Mouse (Mus musculus) hindbrain, embryonic 14.5 days (tissue): ENCODE data around the gene Taf9b. TPM values are rescaled to one million over a fixed set of nuclear protein-coding genes. Genes with fewer than 3 reads are reported as not detected.

Experiments
- ATAC-seq: fragments of 200-750 bp; cut with Nextera tagmentation; 2 replicates; pipeline ENCODE4 v1.8.0; 2017; ENCODE audit warnings: moderate number of reproducible peaks, mild to moderate bottlenecking, moderate TSS enrichment, moderate library complexity; ENCODE audit not compliant: low FRiP score
- DNase-seq: peaks from one replicate; pipeline ENCODE4 v3.0.0-alpha.2; 2015; ENCODE audit warnings: low spot score
- H3K27ac ChIP-seq: fragments of 300-500 bp; sonication (generic); 2 replicates; pipeline ENCODE4 v1.5.1; 2014; ENCODE audit warnings: mild to moderate bottlenecking, moderate library complexity
- H3K27me3 ChIP-seq: fragments of 300-500 bp; sonication (generic); 2 replicates; pipeline ENCODE4 v1.6.1; 2014; ENCODE audit warnings: mild to moderate bottlenecking, low read length, mixed read lengths; ENCODE audit not compliant: control insufficient read depth, insufficient read depth
- H3K36me3 ChIP-seq: fragments of 300-500 bp; sonication (generic); replicated peaks from 2 replicates; pipeline ENCODE4 v1.6.1; 2014; ENCODE audit not compliant: control insufficient read depth, insufficient read depth
- H3K4me1 ChIP-seq: fragments of 300-500 bp; sonication (generic); replicated peaks from 2 replicates; pipeline ENCODE4 v1.6.1; 2014; ENCODE audit warnings: antibody characterized with exemption, low read length, mixed read lengths; ENCODE audit not compliant: control insufficient read depth, insufficient read depth
- H3K4me2 ChIP-seq: fragments of 300-500 bp; sonication (generic); replicated peaks from 2 replicates; pipeline ENCODE4 v1.6.1; 2014; ENCODE audit warnings: mild to moderate bottlenecking, moderate library complexity
- H3K4me3 ChIP-seq: fragments of 300-500 bp; sonication (generic); replicated peaks from 2 replicates; pipeline ENCODE4 v1.5.1; 2014; ENCODE audit warnings: mild to moderate bottlenecking, low read length
- H3K9ac ChIP-seq: fragments of 300-500 bp; sonication (generic); 2 replicates; pipeline ENCODE4 v1.6.1; 2014
- H3K9me3 ChIP-seq: fragments of 300-500 bp; sonication (generic); 2 replicates; pipeline ENCODE4 v1.6.1; 2016; ENCODE audit warnings: low read length; ENCODE audit not compliant: control insufficient read depth
- WGBS: fragments of 180-500 bp; shearing (Covaris S2); extraction: QIAGEN DNeasy Blood & Tissue Kit; methylation state at CpG from one replicate; pipeline ENCODE4 v1.1.7; 2014; 5-methylcytosine and 5-hydroxymethylcytosine counted together
- polyA plus RNA-seq: library from polyadenylated mRNA; unstranded; fragments of >200 nt; fragmentation: Nextera tagmentation; extraction: Ambion mirVana; gene quantifications from 2 replicates; pipeline ENCODE4 v1.2.1, GENCODE M21; 2014

Taf9b gene
- polyA plus RNA-seq, 1 experiment from 2014 or later = 21.3 TPM

- peak overlapping the region; percentile 54 for H3K4me3 ChIP-seq
- no peaks in the 10 kb centered on the region for H3K9me3 ChIP-seq
- peak overlapping the region; percentile 72 for H3K9ac ChIP-seq
- no peak for DNase-seq
- H3K4me2 ChIP-seq = peak overlapping the region; percentile 70
- no peak for ATAC-seq
- H3K27me3 ChIP-seq = no peaks in the 10 kb centered on the region
- H3K27ac ChIP-seq = peak overlapping the region; percentile 67; the same call in 1 of the 2 replicates
- 18% methylated on average over 12 of the region's 12 CpGs for WGBS
- H3K36me3 ChIP-seq = no peaks in the 10 kb centered on the region
- H3K4me1 ChIP-seq = peaks cover 19% of the 10 kb centered on the region
These were observed 33.2 kb downstream of the Taf9b start for GRCm38 (mm10) chrX:106187737-106188136.

GRCm38 (mm10) chrX:106186713-106187649 lies 34.0 kb downstream of the Taf9b start, which contains the start of gene Pgk1:
TSS of gene Pgk1 (plus strand) at chrX:106187100.
- Histone ChIP-seq H3K27me3 (no peaks in the 10 kb centered on the region), H3K9me3 (no peaks in the 10 kb centered on the region), H3K4me2 (peak within 1 kb of the TSS; percentile 70), H3K36me3 (no peaks in the 10 kb centered on the region), H3K4me1 (peaks cover 19% of the 10 kb centered on the region), H3K9ac (peak within 1 kb of the TSS; percentile 72), H3K4me3 (peak within 1 kb of the TSS; percentile 54), H3K27ac (peak within 1 kb of the TSS; percentile 89)
- WGBS = 14% methylated on average over 49 of the region's 55 CpGs
- DNase-seq (peak; percentile 89), ATAC-seq (peak; percentile 98)

- peak overlapping the region; percentile 48; the same call in 1 of the 2 replicates for H3K4me2 ChIP-seq
- WGBS = 21% methylated on average over 5 of the region's 5 CpGs
These were observed 35.3 kb downstream of the Taf9b start for GRCm38 (mm10) chrX:106185706-106186105.

GRCm38 (mm10) chrX:106184279-106184678 lies 36.7 kb downstream of the Taf9b start:
- ATAC-seq = no peak
- H3K27ac ChIP-seq = no peak overlapping the region
- H3K9ac ChIP-seq = no peak overlapping the region
- no peak overlapping the region for H3K4me2 ChIP-seq
- H3K4me1 ChIP-seq = peaks cover 11% of the 10 kb centered on the region; the same call in 1 of the 2 replicates
- H3K9me3 ChIP-seq = no peaks in the 10 kb centered on the region
- DNase-seq = no peak
- H3K4me3 ChIP-seq = no peak overlapping the region
- H3K36me3 ChIP-seq = no peaks in the 10 kb centered on the region
- 28% methylated on average over 4 of the region's 4 CpGs for WGBS
- H3K27me3 ChIP-seq = no peaks in the 10 kb centered on the region

More at GRCm38 (mm10) chrX:106185706-106186105, 35.3 kb downstream of the Taf9b start:
- peak; percentile 8; the same call in 1 of the 2 replicates for ATAC-seq
- Histone ChIP-seq H3K4me1 (peaks cover 19% of the 10 kb centered on the region), H3K4me3 (no peak overlapping the region), H3K9me3 (no peaks in the 10 kb centered on the region), H3K27ac (peak overlapping the region; percentile 89), H3K9ac (0 out of 2 replicates have a peak overlapping the region, but pooled peaks have one; percentile 55), H3K27me3 (no peaks in the 10 kb centered on the region), H3K36me3 (no peaks in the 10 kb centered on the region)
- DNase-seq = peak; percentile 52

- Histone ChIP-seq H3K4me1 (no peaks in the 10 kb centered on the region), H3K27ac (no peak overlapping the region), H3K27me3 (no peaks in the 10 kb centered on the region), H3K9ac (no peak overlapping the region), H3K36me3 (no peaks in the 10 kb centered on the region), H3K4me3 (no peak overlapping the region), H3K9me3 (no peaks in the 10 kb centered on the region), H3K4me2 (no peak overlapping the region)
- no peak for DNase-seq
- ATAC-seq = no peak
- 60% methylated on average over 9 of the region's 9 CpGs for WGBS
These were observed 44.6 kb downstream of the Taf9b start for GRCm38 (mm10) chrX:106176331-106176730.

- peak; percentile 24; the same call in 1 of the 2 replicates for ATAC-seq
These were observed 49.2 kb downstream of the Taf9b start for GRCm38 (mm10) chrX:106171853-106172154.

GRCm38 (mm10) chrX:106171106-106171852 lies 49.7 kb downstream of the Taf9b start:
- ATAC-seq (peak; percentile 92), DNase-seq (peak; percentile 86)
- peak overlapping the region; percentile 51 for H3K4me2 ChIP-seq
- H3K4me3 ChIP-seq = peak overlapping the region; percentile 26
- H3K9me3 ChIP-seq = no peaks in the 10 kb centered on the region
- H3K4me1 ChIP-seq = no peaks in the 10 kb centered on the region
- H3K27me3 ChIP-seq = no peaks in the 10 kb centered on the region
- H3K36me3 ChIP-seq = no peaks in the 10 kb centered on the region
- H3K27ac ChIP-seq = no peak overlapping the region
- WGBS = 25% methylated on average over 18 of the region's 18 CpGs
- H3K9ac ChIP-seq = peak overlapping the region; percentile 14; the same call in 1 of the 2 replicates

More at GRCm38 (mm10) chrX:106171853-106172154, 49.2 kb downstream of the Taf9b start:
- no peak for DNase-seq
- WGBS = 62% methylated on average over 5 of the region's 6 CpGs
- Histone ChIP-seq H3K27ac (no peak overlapping the region), H3K36me3 (no peaks in the 10 kb centered on the region), H3K4me1 (no peaks in the 10 kb centered on the region), H3K4me3 (peak overlapping the region; percentile 26), H3K9ac (peak overlapping the region; percentile 14; the same call in 1 of the 2 replicates), H3K4me2 (peak overlapping the region; percentile 51), H3K9me3 (no peaks in the 10 kb centered on the region), H3K27me3 (no peaks in the 10 kb centered on the region)

GRCm38 (mm10) chrX:106165089-106165488 lies 55.9 kb downstream of the Taf9b start:
- Histone ChIP-seq H3K36me3 (no peaks in the 10 kb centered on the region), H3K4me1 (no peaks in the 10 kb centered on the region), H3K9ac (no peak overlapping the region), H3K27me3 (no peaks in the 10 kb centered on the region), H3K4me3 (no peak overlapping the region), H3K27ac (no peak overlapping the region), H3K9me3 (no peaks in the 10 kb centered on the region), H3K4me2 (no peak overlapping the region)
- 86% methylated on average over 1 of the region's 1 CpGs for WGBS
- DNase-seq (no peak), ATAC-seq (no peak)

- no peaks in the 10 kb centered on the region for H3K36me3 ChIP-seq
- no peak overlapping the region for H3K27ac ChIP-seq
- no peak overlapping the region for H3K4me3 ChIP-seq
- no peaks in the 10 kb centered on the region for H3K27me3 ChIP-seq
- H3K9me3 ChIP-seq = no peaks in the 10 kb centered on the region
- no peak overlapping the region for H3K4me2 ChIP-seq
- no peak overlapping the region for H3K9ac ChIP-seq
- no peaks in the 10 kb centered on the region for H3K4me1 ChIP-seq
- DNase-seq (no peak), ATAC-seq (no peak)
- WGBS = 73% methylated on average over 5 of the region's 5 CpGs
These were observed 56.4 kb downstream of the Taf9b start for GRCm38 (mm10) chrX:106164555-106164954.
